Mouse (Mus musculus) limb, embryonic 13.5 days (tissue): ENCODE measurements around the gene Zcchc2. TPM values are rescaled to one million over a fixed set of nuclear protein-coding genes. Genes with fewer than 3 reads are reported as not detected.

Experiments used
- ATAC-seq: fragments of 200-750 bp; cut with Nextera tagmentation; 2 replicates; pipeline ENCODE4 v1.8.0; 2017; ENCODE audit warnings: low read depth, moderate number of reproducible peaks, moderate TSS enrichment; ENCODE audit not compliant: low FRiP score
- H3K27ac ChIP-seq: fragments of 300-500 bp; sonication (generic); 2 replicates; pipeline ENCODE4 v1.5.1; 2015; ENCODE audit warnings: inconsistent platforms, mild to moderate bottlenecking, moderate library complexity
- H3K27me3 ChIP-seq: fragments of 300-500 bp; sonication (generic); 2 replicates; pipeline ENCODE4 v1.6.1; 2015; ENCODE audit warnings: mild to moderate bottlenecking, inconsistent platforms
- H3K36me3 ChIP-seq: fragments of 300-500 bp; sonication (generic); 2 replicates; pipeline ENCODE4 v1.6.1; 2015; ENCODE audit warnings: inconsistent platforms, mild to moderate bottlenecking, moderate library complexity
- H3K4me1 ChIP-seq: fragments of 300-500 bp; sonication (generic); 2 replicates; pipeline ENCODE4 v1.6.1; 2015; ENCODE audit warnings: inconsistent platforms
- H3K4me2 ChIP-seq: fragments of 300-500 bp; sonication (generic); replicated peaks from 2 replicates; pipeline ENCODE4 v1.6.1; 2015; ENCODE audit warnings: inconsistent platforms, mild to moderate bottlenecking, moderate library complexity
- H3K4me3 ChIP-seq: fragments of 300-500 bp; sonication (generic); 2 replicates; pipeline ENCODE4 v1.5.1; 2015; ENCODE audit warnings: moderate library complexity, mild to moderate bottlenecking, inconsistent platforms
- H3K9ac ChIP-seq: fragments of 300-500 bp; sonication (generic); 2 replicates; pipeline ENCODE4 v1.6.1; 2015; ENCODE audit warnings: mild to moderate bottlenecking, inconsistent platforms
- H3K9me3 ChIP-seq: fragments of 300-500 bp; sonication (generic); 2 replicates; pipeline ENCODE4 v1.6.1; 2016; ENCODE audit warnings: inconsistent platforms
- WGBS: fragments of 180-500 bp; shearing (Covaris S2); methylation state at CpG from one replicate; pipeline ENCODE4 v1.1.7; 2015; 5-methylcytosine and 5-hydroxymethylcytosine counted together
- polyA plus RNA-seq: library from polyadenylated mRNA; unstranded; fragments of >200 nt; fragmentation: Nextera tagmentation; extraction: Ambion mirVana; gene quantifications from 2 replicates; pipeline ENCODE4 v1.2.1, GENCODE M21; 2015

Gene Zcchc2
- polyA plus RNA-seq, 1 experiment from 2014 or later = 2.2 TPM

DNA sequence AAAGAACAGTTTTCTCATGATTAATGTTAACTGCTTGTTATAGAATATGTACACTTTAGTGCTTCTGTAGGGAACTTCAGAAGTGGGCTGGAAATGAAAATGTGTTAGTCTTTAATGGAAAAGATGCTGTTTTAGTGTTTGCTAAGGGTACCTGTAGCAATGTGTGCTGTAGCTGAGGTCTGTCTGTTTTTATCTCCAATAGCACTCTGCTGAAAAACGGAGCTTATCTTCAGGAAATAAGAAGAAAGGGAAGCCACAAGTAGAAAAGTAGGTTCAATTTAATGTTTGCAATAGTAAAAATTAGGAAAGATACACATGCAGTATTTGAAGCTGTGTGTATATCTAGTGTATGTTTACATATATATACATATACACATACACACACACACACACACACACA is 32.8 kb downstream of the Zcchc2 start:
- Histone ChIP-seq H3K4me3 (no peak overlapping the region), H3K9me3 (no peaks in the 10 kb centered on the region), H3K4me2 (no peak overlapping the region), H3K27ac (no peak overlapping the region), H3K9ac (no peak overlapping the region), H3K27me3 (no peaks in the 10 kb centered on the region), H3K4me1 (no peaks in the 10 kb centered on the region), H3K36me3 (peaks cover 76% of the 10 kb centered on the region)
- WGBS = 83% methylated on average over 1 of the region's 1 CpGs
- ATAC-seq = no peak

DNA sequence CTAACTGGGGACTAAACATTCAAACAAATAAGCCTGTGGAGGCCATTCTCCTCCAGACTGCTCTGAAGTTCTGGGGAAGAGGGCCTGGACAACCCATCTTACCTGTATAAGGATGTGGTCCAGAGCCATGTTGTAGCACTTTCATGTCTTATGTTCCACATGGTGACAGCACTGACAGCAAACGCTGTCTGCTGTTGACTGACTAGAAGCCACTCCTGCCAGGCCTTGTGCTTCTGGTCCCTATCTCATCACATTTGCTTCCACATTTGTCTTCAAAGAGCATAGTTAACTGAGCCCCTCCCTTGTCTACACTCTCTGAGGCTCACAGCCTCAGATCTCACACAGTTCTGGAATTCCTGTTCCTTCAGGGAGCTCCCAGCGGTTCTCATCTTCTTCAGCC is 34.0 kb downstream of the Zcchc2 start:
- Histone ChIP-seq H3K4me2 (no peak overlapping the region), H3K36me3 (peaks cover 76% of the 10 kb centered on the region)
- 80% methylated on average over 2 of the region's 2 CpGs for WGBS

DNA sequence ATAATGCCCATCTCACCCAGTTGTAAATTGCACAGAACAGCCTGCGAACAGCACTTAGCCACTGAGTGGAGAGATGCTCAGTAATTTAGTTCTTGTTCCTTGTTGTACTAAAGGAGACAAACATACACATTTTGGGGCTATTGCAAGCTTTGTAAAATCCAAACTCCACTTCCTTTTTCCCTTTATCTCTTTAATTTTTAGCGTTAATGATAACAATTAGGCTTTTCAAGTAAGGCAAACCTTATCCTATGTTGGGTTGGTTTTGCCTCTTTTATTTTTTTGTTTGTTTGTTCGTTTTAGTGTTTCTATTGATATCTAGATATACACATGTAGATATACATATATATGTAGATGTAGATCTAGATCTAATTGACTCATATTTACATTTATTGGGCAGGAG is 34.6 kb downstream of the Zcchc2 start:
- no peak overlapping the region for H3K9ac ChIP-seq
- H3K27ac ChIP-seq = no peak overlapping the region
- 85% methylated on average over 3 of the region's 3 CpGs for WGBS
- H3K4me1 ChIP-seq = no peaks in the 10 kb centered on the region
- ATAC-seq = no peak
- no peaks in the 10 kb centered on the region for H3K9me3 ChIP-seq
- H3K27me3 ChIP-seq = no peaks in the 10 kb centered on the region
- peaks cover 77% of the 10 kb centered on the region for H3K36me3 ChIP-seq
- H3K4me2 ChIP-seq = no peak overlapping the region
- no peak overlapping the region for H3K4me3 ChIP-seq

More for the DNA sequence above, 34.0 kb downstream of the Zcchc2 start:
- Histone ChIP-seq H3K4me3 (no peak overlapping the region), H3K4me1 (no peaks in the 10 kb centered on the region), H3K27ac (no peak overlapping the region), H3K9me3 (no peaks in the 10 kb centered on the region), H3K9ac (no peak overlapping the region), H3K27me3 (no peaks in the 10 kb centered on the region)
- no peak for ATAC-seq

DNA sequence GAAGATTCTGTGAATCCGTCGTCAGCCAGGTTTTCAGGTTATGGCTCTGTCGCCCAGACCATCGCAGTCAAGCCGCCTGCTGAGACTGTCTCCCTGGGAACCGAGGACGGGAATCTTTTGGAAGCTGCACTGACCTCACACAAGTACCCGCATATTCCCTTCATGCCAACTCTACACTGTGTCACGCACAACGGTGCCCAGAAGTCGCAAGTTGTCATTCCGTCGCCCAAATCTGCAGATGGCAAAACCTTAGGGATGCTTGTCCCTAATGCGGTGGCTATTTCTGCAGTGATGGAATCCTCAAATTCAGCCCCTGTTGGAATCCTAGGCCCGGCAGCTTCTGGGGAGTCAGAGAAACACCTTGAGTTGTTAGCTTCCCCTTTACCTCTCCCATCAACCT is 39.6 kb downstream of the Zcchc2 start:
- H3K9ac ChIP-seq = no peak overlapping the region
- no peaks in the 10 kb centered on the region for H3K27me3 ChIP-seq
- H3K9me3 ChIP-seq = no peaks in the 10 kb centered on the region
- H3K4me2 ChIP-seq = no peak overlapping the region
- no peak for ATAC-seq
- no peak overlapping the region for H3K4me3 ChIP-seq
- 95% methylated on average over 15 of the region's 15 CpGs for WGBS
- H3K27ac ChIP-seq = no peak overlapping the region
- peaks cover 54% of the 10 kb centered on the region for H3K36me3 ChIP-seq
- no peaks in the 10 kb centered on the region for H3K4me1 ChIP-seq

DNA sequence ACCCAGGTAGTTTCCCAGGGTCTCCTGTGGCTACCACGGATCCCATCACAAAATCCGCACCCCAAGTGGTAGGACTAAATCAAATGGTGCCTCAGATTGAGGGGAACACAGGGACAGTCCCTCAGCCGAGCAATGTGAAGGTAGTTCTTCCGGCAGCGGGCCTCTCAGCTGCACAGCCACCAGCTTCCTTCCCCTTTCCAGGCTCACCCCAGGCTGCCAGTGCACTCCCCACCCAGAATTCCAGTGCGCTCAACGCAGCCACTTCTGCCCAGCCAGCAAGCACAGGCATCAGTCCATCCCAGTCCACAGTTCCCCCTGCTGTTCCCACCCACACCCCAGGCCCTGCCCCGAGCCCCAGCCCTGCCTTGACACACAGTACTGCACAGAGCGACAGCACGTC is 40.1 kb downstream of the Zcchc2 start:
- Histone ChIP-seq H3K9ac (no peak overlapping the region), H3K4me1 (peaks cover 2% of the 10 kb centered on the region), H3K27me3 (no peaks in the 10 kb centered on the region), H3K4me3 (no peak overlapping the region), H3K9me3 (no peaks in the 10 kb centered on the region), H3K4me2 (no peak overlapping the region), H3K27ac (no peak overlapping the region), H3K36me3 (peaks cover 54% of the 10 kb centered on the region)
- ATAC-seq = no peak
- 91% methylated on average over 10 of the region's 10 CpGs for WGBS

DNA sequence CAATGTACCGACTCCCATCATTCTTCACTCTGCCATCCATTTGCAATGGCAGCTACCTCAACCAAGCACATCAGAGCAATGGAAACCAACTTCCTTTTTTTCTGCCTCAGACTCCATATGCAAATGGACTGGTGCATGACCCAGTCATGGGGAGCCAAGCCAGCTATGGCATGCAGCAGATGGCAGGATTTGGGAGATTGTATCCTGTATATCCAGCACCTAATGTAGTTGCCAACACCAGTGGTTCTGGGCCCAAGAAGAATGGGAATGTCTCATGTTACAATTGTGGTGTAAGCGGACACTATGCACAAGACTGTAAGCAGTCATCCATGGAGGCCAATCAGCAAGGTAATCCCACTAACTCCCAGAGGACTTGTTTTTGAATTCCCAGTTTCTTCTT is 40.7 kb downstream of the Zcchc2 start:
- Histone ChIP-seq H3K4me1 (peaks cover 5% of the 10 kb centered on the region), H3K27ac (no peak overlapping the region), H3K36me3 (peaks cover 48% of the 10 kb centered on the region), H3K9me3 (no peaks in the 10 kb centered on the region), H3K9ac (no peak overlapping the region), H3K27me3 (no peaks in the 10 kb centered on the region), H3K4me3 (no peak overlapping the region), H3K4me2 (no peak overlapping the region)
- WGBS = 90% methylated on average over 2 of the region's 2 CpGs
- no peak for ATAC-seq

DNA sequence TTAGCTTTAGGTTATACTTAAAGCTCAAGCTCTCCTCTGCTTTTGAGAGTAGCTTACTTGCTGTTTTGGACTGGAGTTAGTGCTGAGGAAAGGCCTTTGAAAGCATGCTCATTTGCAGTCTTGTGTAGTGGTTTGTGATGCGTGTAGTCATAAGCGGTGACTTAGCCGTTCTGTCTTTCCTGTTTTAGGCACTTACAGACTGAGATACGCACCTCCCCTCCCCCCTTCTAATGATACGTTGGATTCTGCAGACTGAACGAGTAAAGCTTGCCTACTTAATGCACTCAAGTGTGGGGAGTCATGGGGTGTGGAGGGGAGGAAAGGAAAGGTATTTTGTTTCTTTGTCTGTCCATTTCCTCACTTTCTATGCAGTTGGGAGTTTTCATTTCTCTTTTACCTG is 41.7 kb downstream of the Zcchc2 start:
- no peak overlapping the region for H3K4me3 ChIP-seq
- H3K4me1 ChIP-seq = peaks cover 5% of the 10 kb centered on the region
- H3K36me3 ChIP-seq = peaks cover 41% of the 10 kb centered on the region
- H3K27me3 ChIP-seq = no peaks in the 10 kb centered on the region
- H3K27ac ChIP-seq = no peak overlapping the region
- 61% methylated on average over 6 of the region's 6 CpGs for WGBS
- H3K9ac ChIP-seq = no peak overlapping the region
- no peak for ATAC-seq
- no peaks in the 10 kb centered on the region for H3K9me3 ChIP-seq
- H3K4me2 ChIP-seq = no peak overlapping the region

DNA sequence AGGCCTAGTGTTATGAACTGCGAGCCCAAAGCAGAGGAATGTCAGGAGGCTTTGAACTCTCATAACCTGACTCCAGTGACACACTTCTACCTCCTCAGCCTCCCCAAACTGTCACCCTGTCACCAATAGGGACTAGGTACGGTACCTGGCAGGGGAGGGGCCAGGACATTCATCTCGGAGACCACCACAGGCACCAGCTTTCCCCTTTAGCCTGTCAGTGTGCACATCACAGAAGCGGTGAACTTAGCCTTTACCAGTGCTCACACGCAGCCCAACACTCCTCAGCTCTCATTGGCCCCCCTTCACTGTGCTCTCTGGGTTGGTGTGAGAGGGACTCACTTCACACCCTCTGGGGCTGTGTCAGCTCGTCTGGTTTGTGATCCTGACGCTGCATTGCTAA is 44.6 kb downstream of the Zcchc2 start:
- WGBS = 75% methylated on average over 7 of the region's 7 CpGs
- Histone ChIP-seq H3K4me2 (no peak overlapping the region), H3K27me3 (no peaks in the 10 kb centered on the region), H3K36me3 (peaks cover 19% of the 10 kb centered on the region), H3K4me3 (no peak overlapping the region), H3K9ac (no peak overlapping the region), H3K9me3 (no peaks in the 10 kb centered on the region), H3K27ac (no peak overlapping the region), H3K4me1 (peaks cover 8% of the 10 kb centered on the region)
- ATAC-seq = no peak

DNA sequence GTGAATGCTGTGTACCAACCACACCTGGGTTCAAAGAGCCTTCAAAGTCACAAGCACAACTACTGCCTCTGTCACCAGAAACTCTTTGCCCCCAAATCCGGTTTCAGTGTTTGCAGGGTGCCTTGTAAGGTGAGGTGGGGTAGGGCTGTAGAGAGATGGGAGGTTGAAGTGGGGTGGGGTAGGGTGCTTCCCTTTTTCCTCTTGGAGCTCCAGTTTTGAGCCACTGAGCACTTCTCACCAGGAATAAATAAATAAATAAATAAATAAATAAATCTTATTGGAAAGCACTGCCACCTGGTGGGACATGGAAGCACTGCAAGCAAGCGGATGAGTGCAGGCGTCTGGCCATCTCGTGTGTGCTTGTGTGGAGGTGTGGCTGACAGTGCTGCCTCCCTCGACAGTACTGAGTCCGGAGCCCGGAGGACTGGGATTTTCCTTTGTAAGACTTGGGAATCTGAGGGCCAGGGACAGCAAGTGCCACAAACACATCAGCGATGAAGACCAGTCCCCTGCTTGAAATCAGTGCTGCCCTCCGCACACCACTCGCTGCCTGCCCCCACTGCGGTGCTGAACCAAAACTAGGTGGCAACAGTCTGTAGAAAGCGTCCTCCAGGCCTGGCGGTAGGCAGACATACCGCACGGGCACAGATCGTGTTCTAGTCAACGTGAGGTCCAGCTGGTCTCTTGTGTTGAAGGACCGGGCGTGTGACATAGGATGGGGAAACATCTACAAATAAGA is 46.8 kb downstream of the Zcchc2 start:
- ATAC-seq = peak; percentile 57; the same call in 1 of the 2 replicates
- Histone ChIP-seq H3K9ac (no peak overlapping the region), H3K36me3 (no peaks in the 10 kb centered on the region), H3K27me3 (no peaks in the 10 kb centered on the region), H3K4me2 (no peak overlapping the region), H3K9me3 (no peaks in the 10 kb centered on the region), H3K4me3 (no peak overlapping the region), H3K4me1 (peaks cover 8% of the 10 kb centered on the region), H3K27ac (no peak overlapping the region)
- WGBS = 64% methylated on average over 19 of the region's 19 CpGs

DNA sequence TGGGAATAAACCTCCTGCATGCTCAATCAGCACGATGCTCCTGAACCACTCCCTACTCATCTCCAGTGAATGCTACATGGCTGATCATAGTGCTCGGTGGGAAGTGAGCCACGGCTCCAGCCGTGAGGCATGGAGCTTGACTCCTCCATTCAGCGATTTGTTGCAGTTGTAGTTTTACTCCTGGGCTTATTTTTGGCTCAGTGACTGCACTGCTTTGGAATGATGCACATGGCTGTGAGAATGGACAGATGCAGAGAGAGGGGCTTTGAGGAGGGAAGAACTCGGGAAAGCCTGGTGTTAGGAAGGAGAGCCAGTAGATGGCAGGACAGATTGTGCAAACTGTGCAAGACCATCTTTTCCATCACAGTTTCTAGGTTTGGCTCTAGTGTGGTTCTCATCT is 49.1 kb downstream of the Zcchc2 start:
- ATAC-seq = peak; percentile 33; the same call in 1 of the 2 replicates
- WGBS = 70% methylated on average over 6 of the region's 6 CpGs

DNA sequence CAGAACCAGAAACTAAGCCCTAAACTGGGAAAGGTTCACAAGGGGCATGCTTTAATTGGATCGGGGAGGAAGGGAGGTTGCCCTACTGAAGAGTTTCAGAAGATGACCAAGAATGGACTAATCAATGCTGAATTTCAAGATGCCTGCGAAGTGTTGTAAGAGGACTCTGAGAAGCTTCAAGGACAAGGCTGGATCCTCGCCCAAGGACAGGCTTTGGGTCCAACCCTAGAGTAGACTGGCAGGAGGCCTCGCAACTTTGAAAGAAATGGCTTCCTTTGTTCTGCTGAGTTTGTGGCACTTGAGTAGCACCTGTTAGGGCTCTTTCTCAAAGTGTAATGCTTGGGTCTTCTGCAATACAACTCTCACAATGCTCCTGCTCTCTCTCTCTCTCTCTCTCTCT is 50.1 kb downstream of the Zcchc2 start:
- no peaks in the 10 kb centered on the region for H3K36me3 ChIP-seq
- no peak overlapping the region for H3K9ac ChIP-seq
- no peaks in the 10 kb centered on the region for H3K9me3 ChIP-seq
- no peaks in the 10 kb centered on the region for H3K27me3 ChIP-seq
- H3K27ac ChIP-seq = no peak overlapping the region
- H3K4me3 ChIP-seq = no peak overlapping the region
- peaks cover 6% of the 10 kb centered on the region for H3K4me1 ChIP-seq
- 97% methylated on average over 4 of the region's 4 CpGs for WGBS
- ATAC-seq = no peak
- no peak overlapping the region for H3K4me2 ChIP-seq

More for the DNA sequence above, 49.1 kb downstream of the Zcchc2 start:
- Histone ChIP-seq H3K4me3 (no peak overlapping the region), H3K9ac (no peak overlapping the region), H3K27me3 (no peaks in the 10 kb centered on the region), H3K36me3 (no peaks in the 10 kb centered on the region), H3K27ac (0 out of 2 replicates have a peak overlapping the region, but pooled peaks have one; percentile 3), H3K9me3 (no peaks in the 10 kb centered on the region), H3K4me1 (peaks cover 8% of the 10 kb centered on the region), H3K4me2 (no peak overlapping the region)

DNA sequence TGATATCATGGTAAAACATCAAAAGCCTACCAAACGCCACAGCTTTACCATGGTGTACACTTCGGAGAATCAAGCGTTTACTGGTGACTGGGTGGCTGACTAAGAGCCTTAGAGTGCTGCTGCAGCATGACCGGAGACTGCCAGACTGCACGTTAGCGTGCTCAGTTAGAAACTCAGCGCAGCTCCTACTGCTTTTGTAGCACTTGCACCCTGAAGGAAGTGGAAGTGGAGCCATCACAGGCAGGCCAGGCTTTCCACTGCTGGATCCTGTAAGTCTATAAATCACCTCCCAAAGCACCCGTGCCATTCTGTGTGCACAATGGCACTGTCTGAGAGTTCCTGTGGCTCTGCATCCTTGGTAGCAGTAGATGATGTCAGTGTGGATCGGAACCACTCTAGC is 52.0 kb downstream of the Zcchc2 start:
- Histone ChIP-seq H3K9me3 (no peaks in the 10 kb centered on the region), H3K4me1 (0 out of 2 replicates have a peak, but pooled peaks cover 1% of the 10 kb centered on the region), H3K27me3 (no peaks in the 10 kb centered on the region), H3K4me3 (no peak overlapping the region), H3K4me2 (no peak overlapping the region), H3K36me3 (no peaks in the 10 kb centered on the region), H3K9ac (no peak overlapping the region), H3K27ac (no peak overlapping the region)
- 82% methylated on average over 9 of the region's 9 CpGs for WGBS
- ATAC-seq = no peak
